Mouse (Mus musculus) liver, embryonic 14.5 days (tissue): ENCODE measurements at regions not wholly inside any gene's neighbourhood (a gene's known extent, or its start where the extent isn't known, plus 50 kb on each side); places are given as distances from the start of the nearest gene placed in this dataset.

Experiments used
- CTCF ChIP-seq: IDR thresholded peaks from 2 replicates; pipeline ENCODE4 v1.5.1; 2016; ENCODE audit warnings: antibody characterized with exemption, low read depth, control low read depth
- EP300 ChIP-seq: IDR thresholded peaks from 2 replicates; pipeline ENCODE4 v1.6.1; 2016; ENCODE audit warnings: antibody characterized with exemption, low read depth

DNA sequence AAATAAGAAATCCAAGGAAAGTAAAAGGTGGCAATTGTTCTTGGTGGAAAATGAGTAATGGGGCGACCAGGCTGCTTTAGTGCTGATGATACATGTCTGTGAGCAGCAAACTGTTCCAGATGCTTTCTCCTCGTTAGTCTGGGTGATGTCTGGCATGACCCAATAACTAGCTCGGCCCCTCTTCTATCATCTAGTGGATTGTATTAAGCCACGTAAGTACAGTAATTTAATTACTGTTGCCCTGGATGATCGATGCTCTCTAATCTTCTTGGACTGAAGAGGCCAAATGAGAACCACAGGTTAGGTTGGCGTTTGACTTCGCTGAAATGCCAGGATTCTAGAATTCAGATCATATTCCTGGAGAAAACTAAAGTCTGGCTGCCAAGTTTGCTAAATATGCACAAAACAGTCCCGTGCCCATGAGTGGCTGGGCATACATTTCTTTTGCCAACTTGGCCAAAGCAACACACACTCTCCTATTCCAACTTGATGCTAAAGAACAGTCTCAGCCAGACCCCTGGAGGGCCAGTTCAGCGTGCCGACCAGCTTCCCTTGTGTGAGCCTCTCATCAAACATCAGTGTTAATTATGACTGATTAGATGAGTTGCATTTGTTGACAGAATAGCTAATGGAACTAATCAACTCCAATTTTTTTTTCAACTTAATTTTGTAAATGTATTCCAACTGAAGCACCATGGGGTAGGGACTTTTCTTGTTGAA lies 240.2 kb downstream of the Tbl1xr1 start:
- TF ChIP-seq CTCF (no peak), EP300 (no peak)
